Mouse (Mus musculus) small intestine, adult 2 months (tissue): ENCODE data around the gene Sstr4. TPM values are rescaled to one million over a fixed set of nuclear protein-coding genes. Genes with fewer than 3 reads are reported as not detected.

ENCODE experiments used
- H3K27ac ChIP-seq: fragments of 200-500 bp; 2 replicates; pipeline ENCODE4 v1.5.1; 2012; ENCODE audit warnings: low read depth, low read length, control low read depth, inconsistent platforms; ENCODE audit not compliant: insufficient read depth
- H3K27me3 ChIP-seq: fragments of 200-500 bp; 2 replicates; pipeline ENCODE4 v1.6.1; 2012; ENCODE audit warnings: mild to moderate bottlenecking, moderate library complexity, low read length, inconsistent platforms; ENCODE audit not compliant: control insufficient read depth, insufficient read depth
- H3K36me3 ChIP-seq: fragments of 200-500 bp; 2 replicates; pipeline ENCODE4 v1.6.1; 2012; ENCODE audit warnings: mild to moderate bottlenecking, low read length, control low read depth, inconsistent platforms; ENCODE audit not compliant: control insufficient read depth, insufficient read depth
- H3K4me1 ChIP-seq: fragments of 200-500 bp; 2 replicates; pipeline ENCODE4 v1.6.1; 2012; ENCODE audit warnings: low read length, inconsistent platforms, mixed read lengths; ENCODE audit not compliant: control insufficient read depth, insufficient read depth, insufficient read length
- H3K4me3 ChIP-seq: fragments of 200-500 bp; 2 replicates; pipeline ENCODE4 v1.5.1; 2012; ENCODE audit warnings: low read depth, mild to moderate bottlenecking, control low read depth, inconsistent platforms, low read length, moderate library complexity
- CTCF ChIP-seq: fragments of 200-500 bp; IDR thresholded peaks from 2 replicates; pipeline ENCODE4 v1.5.1; 2012; ENCODE audit warnings: low read depth, mild to moderate bottlenecking, control low read depth, inconsistent platforms, low read length, moderate library complexity, mixed read lengths; ENCODE audit not compliant: insufficient replicate concordance, insufficient read length; ENCODE audit errors: extremely low read depth
- POLR2A ChIP-seq: fragments of 200-500 bp; IDR thresholded peaks from 2 replicates; pipeline ENCODE4 v1.6.1; 2012; ENCODE audit warnings: low read depth, mild to moderate bottlenecking, control low read depth, inconsistent platforms, low read length, moderate library complexity
- WGBS: fragments of 180-500 bp; shearing (Covaris S2); methylation state at CpG from one replicate; pipeline ENCODE4 v1.1.7; 2018; 5-methylcytosine and 5-hydroxymethylcytosine counted together
- polyA plus RNA-seq: library from polyadenylated mRNA; depleted of rRNA; stranded (reverse); fragments of >200 nt; gene quantifications from 2 replicates; pipeline ENCODE4 v1.2.3, GENCODE M21; 2012

The Sstr4 gene
- polyA plus RNA-seq, 1 experiment: 0.85 TPM

DNA sequence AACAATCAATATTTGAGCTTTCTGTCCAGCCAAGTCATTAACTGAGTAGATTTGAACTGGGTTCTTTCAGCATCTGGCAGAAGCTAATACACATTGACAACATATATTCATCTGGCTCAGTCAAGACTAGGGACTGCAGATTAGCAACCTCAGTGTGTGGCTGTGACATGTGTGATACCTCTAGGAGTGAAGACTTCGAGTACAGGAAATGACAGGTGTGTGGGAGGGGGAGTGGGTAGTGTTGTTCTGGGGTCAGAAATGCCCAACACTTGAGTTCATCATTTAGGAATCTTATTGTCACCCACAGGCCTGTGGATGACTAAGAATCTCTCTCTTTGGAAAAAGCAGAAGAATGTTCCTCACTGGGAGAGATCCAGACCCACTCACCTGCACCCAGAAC, 26.0 kb downstream of the Sstr4 start:
- H3K4me3 ChIP-seq: no peak overlapping the region
- WGBS: 19% methylated on average over 1 of the region's 1 CpGs
- TF ChIP-seq POLR2A (no peak), CTCF (no peak)
- H3K4me1 ChIP-seq: no peaks in the 10 kb centered on the region
- no peaks in the 10 kb centered on the region for H3K36me3 ChIP-seq
- no peaks in the 10 kb centered on the region for H3K27me3 ChIP-seq
- H3K27ac ChIP-seq: peak overlapping the region; percentile 56

DNA sequence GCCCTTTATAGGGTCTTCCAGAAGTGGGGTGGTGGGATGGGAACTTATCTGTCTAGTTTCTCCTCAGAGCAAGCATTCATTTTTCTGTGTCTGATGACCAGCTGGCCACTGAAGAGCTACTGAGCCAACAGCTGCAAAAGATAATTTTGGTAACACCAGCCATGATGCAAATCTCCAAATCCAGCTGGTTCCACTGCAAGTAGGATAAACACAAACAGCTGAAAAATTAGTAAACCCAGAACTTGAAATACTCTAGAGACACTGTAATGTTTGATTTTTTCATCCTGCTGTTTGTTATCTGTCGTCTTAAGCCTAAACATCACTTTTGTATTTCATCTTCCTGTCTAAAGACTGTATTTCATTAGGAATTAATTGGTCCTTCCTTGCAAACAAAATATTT, 26.6 kb downstream of the Sstr4 start:
- Histone ChIP-seq H3K36me3 (no peaks in the 10 kb centered on the region), H3K4me1 (no peaks in the 10 kb centered on the region), H3K27ac (peak overlapping the region; percentile 56; the same call in 1 of the 2 replicates), H3K4me3 (no peak overlapping the region), H3K27me3 (no peaks in the 10 kb centered on the region)
- WGBS: 52% methylated on average over 1 of the region's 1 CpGs
- TF ChIP-seq POLR2A (no peak), CTCF (no peak)

DNA sequence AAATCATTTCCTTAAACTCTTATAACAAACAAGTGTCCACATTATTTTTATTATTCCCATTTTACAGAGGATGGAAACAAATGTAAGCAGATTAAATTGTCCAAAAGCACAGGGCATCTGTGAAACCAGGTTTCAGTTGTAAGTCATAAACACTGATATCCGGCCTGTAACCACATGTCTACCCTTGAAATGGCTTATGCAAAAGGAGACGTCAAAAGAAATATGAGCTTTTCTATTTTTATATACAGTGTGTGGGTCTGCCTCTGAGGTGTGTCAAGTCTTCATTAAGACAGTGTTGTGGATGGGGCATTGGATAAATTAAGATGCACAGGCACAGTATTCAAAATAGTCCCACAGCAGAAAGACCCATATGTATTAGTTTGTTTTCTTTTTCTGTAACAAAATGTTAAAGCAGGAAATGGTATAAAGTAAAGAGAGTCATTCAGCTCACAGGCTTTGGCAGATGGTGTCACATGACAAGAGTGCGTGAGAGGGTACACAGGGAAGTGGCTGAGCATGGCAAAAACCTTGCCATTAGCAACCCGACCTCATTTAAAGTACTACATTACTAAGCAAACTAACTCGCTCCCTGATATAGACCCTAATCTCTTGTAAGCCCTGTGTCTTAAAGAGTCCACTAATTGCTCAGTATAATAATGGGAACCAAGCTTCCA, 30.7 kb downstream of the Sstr4 start:
- TF ChIP-seq POLR2A (no peak), CTCF (no peak)
- H3K27ac ChIP-seq: no peak overlapping the region
- 71% methylated on average over 5 of the region's 5 CpGs for WGBS
- H3K4me1 ChIP-seq: no peaks in the 10 kb centered on the region
- no peaks in the 10 kb centered on the region for H3K36me3 ChIP-seq
- H3K4me3 ChIP-seq: no peak overlapping the region
- no peaks in the 10 kb centered on the region for H3K27me3 ChIP-seq

DNA sequence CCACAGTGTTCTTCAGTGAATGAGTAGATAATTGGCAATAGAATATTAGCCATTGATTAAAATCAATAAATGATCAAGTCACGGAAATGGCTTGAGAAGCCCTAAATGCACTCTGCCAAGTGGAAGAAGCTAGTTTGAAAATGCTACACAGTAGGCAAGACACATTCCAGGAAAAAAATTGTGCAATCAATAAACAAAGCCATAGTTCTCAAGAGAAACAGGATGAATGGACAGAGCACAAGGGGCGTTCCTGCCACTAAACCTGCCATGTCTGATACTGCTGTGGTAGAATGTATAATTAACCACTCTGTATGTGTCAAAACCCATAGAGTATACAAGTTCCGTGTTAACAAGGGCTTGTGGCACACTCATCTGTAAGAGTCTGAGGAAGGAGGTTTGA, 32.4 kb downstream of the Sstr4 start:
- Histone ChIP-seq H3K4me1 (no peaks in the 10 kb centered on the region), H3K27me3 (no peaks in the 10 kb centered on the region), H3K4me3 (no peak overlapping the region), H3K36me3 (no peaks in the 10 kb centered on the region), H3K27ac (no peak overlapping the region)
- no peak for TF ChIP-seq POLR2A
- TF ChIP-seq CTCF: no peak
- 58% methylated on average over 3 of the region's 3 CpGs for WGBS

DNA sequence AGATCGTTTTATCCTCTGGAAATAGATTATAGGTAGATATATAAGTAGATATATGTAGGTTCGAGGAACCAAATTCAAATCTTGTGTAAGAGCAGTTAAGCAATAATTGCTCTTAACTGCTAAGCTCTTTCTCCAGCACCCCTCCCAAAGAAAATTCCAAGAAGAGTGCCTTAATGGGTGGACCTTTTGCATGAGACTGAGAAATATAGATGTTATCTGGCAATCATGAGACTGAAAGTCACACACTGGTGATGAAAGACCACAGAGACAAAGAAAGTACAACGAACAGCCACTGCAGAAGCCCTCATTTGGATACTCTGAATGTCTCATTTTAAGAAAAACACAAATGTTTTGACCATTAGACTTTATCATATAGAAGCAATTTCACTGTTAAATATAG, 33.4 kb downstream of the Sstr4 start:
- H3K36me3 ChIP-seq: no peaks in the 10 kb centered on the region
- no peak overlapping the region for H3K27ac ChIP-seq
- H3K27me3 ChIP-seq: no peaks in the 10 kb centered on the region
- H3K4me1 ChIP-seq: no peaks in the 10 kb centered on the region
- TF ChIP-seq POLR2A (no peak), CTCF (no peak)
- 50% methylated on average over 3 of the region's 3 CpGs for WGBS
- no peak overlapping the region for H3K4me3 ChIP-seq

DNA sequence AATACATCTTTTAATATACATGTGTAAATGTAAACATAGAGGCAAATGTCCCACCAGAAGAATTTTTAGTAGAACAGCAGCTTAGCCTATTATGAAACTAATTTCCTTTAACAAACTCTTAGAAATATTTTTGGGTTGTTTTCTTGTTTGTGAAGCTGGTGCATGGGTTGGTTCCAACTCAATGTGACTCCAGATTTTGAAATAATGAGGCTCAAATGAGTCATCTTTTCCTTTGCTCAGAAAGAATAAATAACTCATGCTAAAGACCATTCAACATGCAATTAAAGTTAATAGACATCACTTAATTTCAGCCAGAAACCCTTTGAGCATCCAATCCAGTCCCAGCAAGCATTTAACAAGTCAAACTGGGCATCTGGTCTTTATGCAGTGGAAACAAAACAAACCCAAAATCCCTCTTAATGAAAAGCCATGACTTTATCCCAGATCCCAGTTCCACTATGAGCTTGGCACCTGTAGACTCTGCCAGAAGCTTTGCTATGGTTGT, 33.9 kb downstream of the Sstr4 start:
- H3K36me3 ChIP-seq: no peaks in the 10 kb centered on the region
- no peaks in the 10 kb centered on the region for H3K27me3 ChIP-seq
- no peak overlapping the region for H3K4me3 ChIP-seq
- no peak overlapping the region for H3K27ac ChIP-seq
- TF ChIP-seq CTCF (no peak), POLR2A (no peak)
- no peaks in the 10 kb centered on the region for H3K4me1 ChIP-seq

DNA sequence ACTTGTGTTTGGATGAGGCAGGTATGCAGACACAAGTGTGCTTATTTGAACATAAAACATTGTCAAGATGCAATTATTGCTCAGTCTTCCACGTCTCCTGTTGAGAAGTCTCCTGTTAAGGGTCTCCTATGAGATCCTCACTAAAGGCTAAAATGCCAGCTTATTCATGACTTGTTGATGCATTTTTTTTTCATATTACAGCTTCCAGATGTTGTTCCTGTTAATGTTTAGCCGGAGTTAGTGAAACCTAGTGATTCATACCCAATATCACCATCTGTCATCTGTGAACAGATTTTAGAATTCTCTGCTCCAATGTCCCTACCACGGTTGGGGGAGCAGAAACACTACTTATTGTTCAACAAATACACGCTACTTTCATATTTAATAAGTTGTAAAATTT, 35.8 kb downstream of the Sstr4 start:
- H3K27ac ChIP-seq: no peak overlapping the region
- TF ChIP-seq POLR2A: no peak
- no peak for TF ChIP-seq CTCF
- H3K36me3 ChIP-seq: no peaks in the 10 kb centered on the region
- no peaks in the 10 kb centered on the region for H3K4me1 ChIP-seq
- H3K4me3 ChIP-seq: no peak overlapping the region
- WGBS: 56% methylated on average over 4 of the region's 4 CpGs
- H3K27me3 ChIP-seq: no peaks in the 10 kb centered on the region

DNA sequence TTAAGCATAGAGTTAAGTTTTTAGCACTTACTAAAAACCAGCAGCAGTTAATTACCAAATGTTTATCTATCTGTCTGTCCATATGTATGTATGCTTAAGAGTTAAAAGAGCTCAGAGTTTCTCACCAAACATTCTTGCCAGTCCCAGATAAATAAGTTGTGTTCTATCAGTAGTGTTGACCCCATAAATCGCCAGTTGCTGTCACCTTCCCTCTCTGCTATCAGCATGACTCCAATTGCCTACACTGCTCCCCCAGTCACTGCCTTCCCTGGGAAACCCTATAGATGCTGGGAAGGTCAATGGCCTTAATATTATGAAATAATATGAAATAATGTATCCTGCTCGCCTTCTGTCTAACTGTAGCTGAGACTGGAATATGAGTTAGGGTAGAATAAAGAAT, 37.2 kb downstream of the Sstr4 start:
- TF ChIP-seq CTCF: no peak
- TF ChIP-seq POLR2A: no peak
- no peaks in the 10 kb centered on the region for H3K27me3 ChIP-seq
- no peak overlapping the region for H3K4me3 ChIP-seq
- no peaks in the 10 kb centered on the region for H3K36me3 ChIP-seq
- no peaks in the 10 kb centered on the region for H3K4me1 ChIP-seq
- 43% methylated on average over 2 of the region's 2 CpGs for WGBS
- H3K27ac ChIP-seq: no peak overlapping the region
